Mouse (Mus musculus) liver, adult 2 months (tissue): ENCODE results near the gene Cln5. TPM values are rescaled to one million over a fixed set of nuclear protein-coding genes. Genes with fewer than 3 reads are reported as not detected.
A peak's percentile ranks its signal among the peaks of the same experiment; 100 is the strongest.

Experiments
- DNase-seq: peaks from one replicate; pipeline ENCODE4 v3.0.0-alpha.2; 2011; ENCODE audit warnings: low read depth, low spot score; ENCODE audit errors: extremely low read depth
- H3K27ac ChIP-seq: fragments of 200-500 bp; replicated peaks from 2 replicates; pipeline ENCODE4 v1.5.1; 2012; ENCODE audit warnings: low read depth, mild to moderate bottlenecking, control low read depth, inconsistent platforms, low read length; ENCODE audit not compliant: insufficient read depth
- H3K27me3 ChIP-seq: fragments of 200-500 bp; 2 replicates; pipeline ENCODE4 v1.6.1; 2012; ENCODE audit warnings: mild to moderate bottlenecking, moderate library complexity, low read length, inconsistent platforms; ENCODE audit not compliant: control insufficient read depth, insufficient read depth
- H3K36me3 ChIP-seq: fragments of 200-500 bp; 2 replicates; pipeline ENCODE4 v1.6.1; 2012; ENCODE audit warnings: low read length, inconsistent platforms; ENCODE audit not compliant: control insufficient read depth, insufficient read depth
- H3K4me1 ChIP-seq: fragments of 200-500 bp; 2 replicates; pipeline ENCODE4 v1.6.1; 2011; ENCODE audit warnings: low read length; ENCODE audit not compliant: control insufficient read depth, insufficient read depth
- H3K4me3 ChIP-seq: fragments of 200-500 bp; 2 replicates; pipeline ENCODE4 v1.5.1; 2011; ENCODE audit warnings: low read depth, mild to moderate bottlenecking, control low read depth, low read length, moderate library complexity; ENCODE audit not compliant: insufficient read depth
- H3K79me2 ChIP-seq: fragments of 200-500 bp; 2 replicates; pipeline ENCODE4 v1.6.1; 2012; ENCODE audit warnings: inconsistent platforms, mild to moderate bottlenecking, low read length, moderate library complexity; ENCODE audit not compliant: control insufficient read depth, insufficient read depth
- H3K9ac ChIP-seq: fragments of 200-500 bp; 2 replicates; pipeline ENCODE4 v1.6.1; 2012; ENCODE audit warnings: low read depth, mild to moderate bottlenecking, control low read depth, inconsistent platforms, low read length
- CTCF ChIP-seq: fragments of 200-500 bp; IDR thresholded peaks from 2 replicates; pipeline ENCODE4 v1.5.1; 2011; ENCODE audit warnings: low read depth, low read length, control low read depth
- POLR2A ChIP-seq: fragments of 200-500 bp; IDR thresholded peaks from 2 replicates; pipeline ENCODE4 v1.6.1; 2011; ENCODE audit warnings: low read length, control low read depth; ENCODE audit not compliant: insufficient read depth; ENCODE audit errors: extremely low read depth
- WGBS: fragments of 180-500 bp; shearing (Covaris S2); methylation state at CpG from one replicate; pipeline ENCODE4 v1.1.7; 2018; 5-methylcytosine and 5-hydroxymethylcytosine counted together
- polyA plus RNA-seq: library from polyadenylated mRNA; depleted of rRNA; stranded (reverse); fragments of >200 nt; gene quantifications from 2 replicates; pipeline ENCODE4 v1.2.3, GENCODE M21; 2012; rRNA removed
- total RNA-seq: library from RNA; depleted of rRNA; stranded (reverse); fragments of >200 nt; gene quantifications from 2 replicates; pipeline ENCODE4 v1.2.3, GENCODE M21; 2014; rRNA removed

Cln5 gene
- total RNA-seq (30.3 and 41.9 TPM in 2 replicates), polyA plus RNA-seq (17.2 and 20.2 TPM in 2 replicates)

DNA sequence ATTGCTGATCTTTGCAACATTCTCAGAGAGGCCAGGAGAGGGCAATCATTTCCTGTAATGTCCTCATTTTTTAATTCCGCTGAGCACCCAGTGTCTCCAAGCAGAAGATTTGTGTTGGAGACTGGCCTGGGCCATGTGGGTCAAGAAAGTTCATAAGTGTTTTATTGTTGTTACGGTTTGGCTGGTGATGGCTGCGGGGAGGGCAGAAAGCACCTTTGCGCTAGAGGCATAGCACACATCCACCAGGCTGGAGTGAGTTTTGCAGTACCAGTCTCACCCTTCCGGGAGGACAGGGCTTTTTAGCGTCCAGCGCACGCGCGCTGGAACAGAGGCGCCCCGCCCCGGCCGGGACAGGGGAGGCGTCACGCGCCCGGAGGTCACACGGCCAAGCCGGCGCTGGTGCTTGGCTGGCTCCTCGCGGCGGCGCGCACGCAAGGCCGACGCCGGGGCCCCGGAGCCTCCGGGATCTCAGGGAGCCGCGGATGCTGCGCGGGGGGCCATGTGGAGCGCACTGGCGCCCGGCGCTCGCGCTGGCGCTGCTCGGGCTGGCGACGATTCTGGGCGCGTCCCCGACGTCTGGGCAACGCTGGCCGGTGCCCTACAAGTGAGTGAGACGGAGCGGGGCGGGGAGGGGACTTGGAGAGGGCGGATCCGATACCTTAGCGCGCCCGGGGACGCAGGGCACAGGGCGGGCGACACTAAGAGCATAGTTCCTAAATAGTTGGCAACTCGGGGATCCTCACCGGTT, at the start of gene Cln5:
TSS of gene Cln5 (plus strand) at position 353 of the 748 bp plus-strand sequence.
- TF ChIP-seq CTCF: peak; percentile 37
- TF ChIP-seq POLR2A: peak; percentile 76
- peak within 1 kb of the TSS; percentile 83 for H3K9ac ChIP-seq
- H3K27me3 ChIP-seq: no peaks in the 10 kb centered on the region
- DNase-seq: peak; percentile 84
- H3K4me1 ChIP-seq: peaks cover 7% of the 10 kb centered on the region
- H3K36me3 ChIP-seq: peaks cover 12% of the 10 kb centered on the region
- under 1% methylated on average over 65 of the region's 65 CpGs for WGBS
- H3K27ac ChIP-seq: peak within 1 kb of the TSS; percentile 84
- H3K4me3 ChIP-seq: peak within 1 kb of the TSS; percentile 68
- H3K79me2 ChIP-seq: peaks cover 2% of the 10 kb centered on the region; the same call in 1 of the 2 replicates

GRCm38 (mm10) chr14:103029203-103029602, 40.8 kb upstream of the Cln5 start:
- Histone ChIP-seq H3K27me3 (no peaks in the 10 kb centered on the region), H3K79me2 (no peaks in the 10 kb centered on the region)
- 74% methylated on average over 2 of the region's 2 CpGs for WGBS

DNA sequence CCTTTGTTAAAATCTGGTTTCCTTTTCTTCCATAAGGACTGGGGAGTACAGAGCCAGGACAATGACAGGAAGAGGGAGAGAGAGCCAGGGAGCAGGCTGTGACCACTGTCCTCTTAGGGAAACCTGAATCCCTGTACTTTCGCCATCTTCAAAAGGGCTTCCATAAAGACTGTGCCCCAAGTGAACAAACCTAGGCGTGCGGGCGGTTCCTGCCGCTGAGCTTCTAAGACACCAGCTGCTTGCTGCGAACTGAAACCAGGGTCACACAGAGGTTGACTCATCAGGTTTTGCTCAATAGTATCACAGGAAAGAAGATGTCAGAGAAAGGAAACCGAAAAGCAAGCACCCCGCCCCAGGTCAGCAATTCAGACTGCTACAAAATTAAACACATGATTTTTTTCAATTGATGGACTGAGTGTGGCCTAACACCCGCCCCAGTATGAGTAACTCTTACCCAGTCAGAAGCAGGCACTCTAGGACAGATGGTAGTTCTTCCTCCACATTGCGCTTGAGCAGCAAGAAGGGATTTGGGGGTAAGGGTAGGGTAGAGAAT, 36.7 kb upstream of the Cln5 start:
- no peak for TF ChIP-seq CTCF
- no peak for TF ChIP-seq POLR2A
- Histone ChIP-seq H3K36me3 (no peaks in the 10 kb centered on the region), H3K27me3 (no peaks in the 10 kb centered on the region; the same call in 1 of the 2 replicates), H3K27ac (no peak overlapping the region), H3K79me2 (no peaks in the 10 kb centered on the region), H3K4me1 (no peaks in the 10 kb centered on the region), H3K9ac (no peak overlapping the region), H3K4me3 (no peak overlapping the region)
- 62% methylated on average over 10 of the region's 10 CpGs for WGBS
- peak; percentile 20 for DNase-seq

More at GRCm38 (mm10) chr14:103029203-103029602, 40.8 kb upstream of the Cln5 start:
- Histone ChIP-seq H3K9ac (no peak overlapping the region), H3K36me3 (no peaks in the 10 kb centered on the region), H3K4me1 (no peaks in the 10 kb centered on the region), H3K4me3 (no peak overlapping the region), H3K27ac (no peak overlapping the region)
- no peak for DNase-seq
- TF ChIP-seq CTCF (no peak), POLR2A (no peak)

DNA sequence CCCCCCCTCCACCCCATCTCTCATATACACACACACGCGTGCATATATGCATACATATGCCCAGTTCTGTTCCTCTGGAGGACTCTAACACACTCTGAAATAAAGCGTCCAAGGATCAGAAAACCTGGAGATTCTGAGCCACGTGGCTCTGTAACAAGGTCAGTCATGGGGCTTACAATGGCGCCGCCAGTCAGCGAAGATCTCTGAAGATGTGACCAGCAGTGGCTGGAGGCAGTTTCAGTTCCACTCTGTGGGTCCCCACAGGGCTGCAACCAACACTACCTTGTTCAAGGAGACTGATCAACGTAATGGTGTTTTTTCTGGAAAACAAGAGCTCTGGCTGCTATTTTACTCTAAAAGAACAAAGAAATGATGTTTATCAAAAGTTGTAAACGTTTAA, 35.9 kb upstream of the Cln5 start:
- DNase-seq: no peak
- H3K27me3 ChIP-seq: no peaks in the 10 kb centered on the region; the same call in 1 of the 2 replicates
- no peak overlapping the region for H3K9ac ChIP-seq
- 85% methylated on average over 9 of the region's 9 CpGs for WGBS
- TF ChIP-seq POLR2A (no peak), CTCF (no peak)
- H3K4me3 ChIP-seq: no peak overlapping the region
- H3K27ac ChIP-seq: no peak overlapping the region
- no peaks in the 10 kb centered on the region for H3K79me2 ChIP-seq
- H3K36me3 ChIP-seq: no peaks in the 10 kb centered on the region
- no peaks in the 10 kb centered on the region for H3K4me1 ChIP-seq

DNA sequence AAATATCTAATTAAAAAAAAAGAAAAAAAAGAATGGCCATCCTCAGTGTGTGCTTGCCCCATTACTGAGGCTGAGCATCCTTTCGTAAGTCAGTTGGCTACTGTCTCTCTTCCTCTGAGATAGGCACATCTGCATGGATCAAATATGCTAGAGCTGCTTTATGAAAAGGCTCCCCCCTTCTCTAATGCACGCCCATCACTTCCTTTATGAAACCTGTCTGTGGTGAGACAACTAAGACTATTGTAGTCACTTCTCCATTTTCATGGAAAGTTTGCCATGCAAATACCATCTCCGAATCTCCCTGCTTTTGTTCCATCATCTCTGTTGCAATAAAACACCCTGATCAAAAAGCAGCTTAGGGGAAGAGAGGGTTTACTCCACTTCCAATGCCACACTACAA, 33.0 kb upstream of the Cln5 start:
- no peak overlapping the region for H3K27ac ChIP-seq
- H3K9ac ChIP-seq: no peak overlapping the region
- no peak overlapping the region for H3K4me3 ChIP-seq
- no peaks in the 10 kb centered on the region for H3K36me3 ChIP-seq
- no peaks in the 10 kb centered on the region for H3K4me1 ChIP-seq
- DNase-seq: peak; percentile 22
- no peaks in the 10 kb centered on the region; the same call in 1 of the 2 replicates for H3K27me3 ChIP-seq
- WGBS: 79% methylated on average over 3 of the region's 3 CpGs
- H3K79me2 ChIP-seq: no peaks in the 10 kb centered on the region
- no peak for TF ChIP-seq CTCF
- no peak for TF ChIP-seq POLR2A

DNA sequence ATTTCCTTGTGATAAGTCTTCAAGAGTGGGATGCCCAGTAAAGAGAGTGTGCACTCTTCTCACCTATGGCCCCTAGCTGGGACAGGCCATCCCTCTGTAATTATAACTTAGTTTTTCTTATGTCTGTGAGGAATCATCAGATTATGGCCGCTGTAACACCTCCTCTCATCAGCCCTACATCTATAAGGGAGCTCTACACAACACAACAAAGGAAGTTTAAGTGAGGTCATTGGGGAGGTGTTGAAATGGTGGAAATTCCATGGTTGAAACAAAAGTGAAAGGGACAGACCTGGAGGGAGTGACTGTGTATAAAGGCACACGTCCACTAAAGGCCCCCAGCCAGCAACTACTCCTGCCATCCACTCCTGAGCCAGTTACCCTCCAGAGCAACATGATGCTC, 23.3 kb upstream of the Cln5 start, which contains the start of gene Acod1:
TSS of gene Acod1 (plus strand) at position 301 of the 400 bp plus-strand sequence.
- no peaks in the 10 kb centered on the region for H3K36me3 ChIP-seq
- no peak within 1 kb of the TSS for H3K4me3 ChIP-seq
- no peaks in the 10 kb centered on the region for H3K79me2 ChIP-seq
- WGBS: 67% methylated on average over 2 of the region's 2 CpGs
- H3K4me1 ChIP-seq: no peaks in the 10 kb centered on the region
- TF ChIP-seq CTCF (no peak), POLR2A (no peak)
- no peak for DNase-seq
- H3K27ac ChIP-seq: no peak within 1 kb of the TSS
- no peak within 1 kb of the TSS for H3K9ac ChIP-seq
- H3K27me3 ChIP-seq: no peaks in the 10 kb centered on the region
